Mouse (Mus musculus) thymus, adult 2 months (tissue): ENCODE measurements around the gene Chrnb1. TPM values are rescaled to one million over a fixed set of nuclear protein-coding genes. Genes with fewer than 3 reads are reported as not detected.

Experiments used
- DNase-seq: peaks from one replicate; pipeline ENCODE4 v3.0.0; 2021
- H3K27ac ChIP-seq: fragments of 200-500 bp; 2 replicates; pipeline ENCODE4 v1.5.1; 2012; ENCODE audit warnings: low read length, control low read depth; ENCODE audit not compliant: control insufficient read depth, insufficient read depth
- H3K27me3 ChIP-seq: fragments of 200-500 bp; 2 replicates; pipeline ENCODE4 v1.6.1; 2012; ENCODE audit warnings: mild to moderate bottlenecking, low read length, moderate library complexity, mixed read lengths; ENCODE audit not compliant: control insufficient read depth, insufficient read depth
- H3K36me3 ChIP-seq: fragments of 200-500 bp; 2 replicates; pipeline ENCODE4 v1.6.1; 2012; ENCODE audit warnings: mild to moderate bottlenecking, low read length, moderate library complexity; ENCODE audit not compliant: control insufficient read depth, insufficient read depth
- H3K4me1 ChIP-seq: fragments of 200-500 bp; replicated peaks from 2 replicates; pipeline ENCODE4 v1.6.1; 2012; ENCODE audit warnings: low read length; ENCODE audit not compliant: control insufficient read depth, insufficient read depth
- H3K4me3 ChIP-seq: fragments of 200-500 bp; 2 replicates; pipeline ENCODE4 v1.5.1; 2012; ENCODE audit warnings: mild to moderate bottlenecking, low read length, control low read depth, moderate library complexity; ENCODE audit not compliant: control insufficient read depth, insufficient read depth
- CTCF ChIP-seq: fragments of 200-500 bp; IDR thresholded peaks from 2 replicates; pipeline ENCODE4 v1.5.1; 2012; ENCODE audit warnings: mild to moderate bottlenecking, control low read depth, low read length, moderate library complexity, borderline replicate concordance; ENCODE audit not compliant: control insufficient read depth, poor library complexity, insufficient read depth; ENCODE audit errors: extremely low read depth
- POLR2A ChIP-seq: fragments of 200-500 bp; IDR thresholded peaks from 2 replicates; pipeline ENCODE4 v1.6.1; 2012; ENCODE audit warnings: mild to moderate bottlenecking, low read length, control low read depth, moderate library complexity; ENCODE audit not compliant: control insufficient read depth, poor library complexity, insufficient read depth; ENCODE audit errors: extremely low read depth
- WGBS: fragments of 180-500 bp; shearing (Covaris S2); methylation state at CpG from one replicate; pipeline ENCODE4 v1.1.7; 2018; 5-methylcytosine and 5-hydroxymethylcytosine counted together
- polyA plus RNA-seq: library from polyadenylated mRNA; depleted of rRNA; stranded (reverse); fragments of >200 nt; gene quantifications from 2 replicates; pipeline ENCODE4 v1.2.3, GENCODE M21; 2012

The Chrnb1 gene
- polyA plus RNA-seq, 1 experiment, result 15.7 TPM

GRCm38 (mm10) chr11:69778258-69778982 lies 17.3 kb downstream of the Chrnb1 start:
- H3K36me3 ChIP-seq, result no peaks in the 10 kb centered on the region
- no peak overlapping the region for H3K4me3 ChIP-seq
- no peak overlapping the region for H3K27ac ChIP-seq
- WGBS, result 83% methylated on average over 23 of the region's 23 CpGs
- no peaks in the 10 kb centered on the region for H3K4me1 ChIP-seq
- TF ChIP-seq CTCF (no peak), POLR2A (no peak)
- DNase-seq, result no peak
- no peaks in the 10 kb centered on the region for H3K27me3 ChIP-seq

DNA sequence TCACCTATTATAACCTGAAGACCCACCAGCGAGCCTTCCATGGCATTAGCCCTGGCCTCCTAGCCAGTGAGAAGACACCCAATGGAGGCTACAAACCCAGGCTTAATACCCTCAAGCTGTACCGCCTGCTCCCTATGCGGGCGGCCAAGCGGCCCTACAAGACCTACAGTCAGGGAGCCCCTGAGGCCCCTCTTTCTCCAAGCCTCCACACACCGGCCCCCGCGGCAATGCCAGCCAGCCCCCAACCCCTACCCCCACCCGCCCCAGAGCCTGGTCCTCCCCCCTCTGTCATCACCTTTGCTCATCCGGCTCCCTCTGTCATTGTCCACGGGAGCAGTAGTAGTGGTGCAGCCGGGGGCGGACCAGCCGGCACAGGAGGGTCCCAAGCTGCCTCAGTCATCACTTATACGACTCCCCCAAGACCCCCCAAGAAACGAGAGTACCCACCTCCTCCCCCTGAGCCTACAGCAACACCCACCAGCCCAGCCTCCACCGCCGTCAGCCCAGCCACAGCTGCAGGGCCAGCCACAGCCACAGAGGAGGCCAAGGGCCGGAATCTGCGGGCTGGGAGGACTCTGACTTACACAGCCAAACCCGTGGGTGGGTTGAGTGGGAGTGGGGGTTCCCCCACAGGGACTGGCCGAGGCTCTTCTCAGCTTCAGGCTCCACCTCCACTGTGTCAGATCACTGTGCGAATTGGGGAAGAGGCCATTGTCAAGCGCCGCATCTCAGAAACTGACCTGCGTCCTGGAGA lies 18.1 kb downstream of the Chrnb1 start:
- 73% methylated on average over 26 of the region's 26 CpGs for WGBS
- Histone ChIP-seq H3K4me3 (no peak overlapping the region), H3K36me3 (no peaks in the 10 kb centered on the region), H3K27me3 (no peaks in the 10 kb centered on the region), H3K27ac (no peak overlapping the region), H3K4me1 (no peaks in the 10 kb centered on the region)
- DNase-seq, result no peak
- TF ChIP-seq CTCF, result no peak
- TF ChIP-seq POLR2A, result no peak

GRCm38 (mm10) chr11:69776488-69776887 lies 19.3 kb downstream of the Chrnb1 start:
- DNase-seq, result no peak
- WGBS, result 94% methylated on average over 20 of the region's 20 CpGs
- Histone ChIP-seq H3K27me3 (no peaks in the 10 kb centered on the region), H3K4me3 (no peak overlapping the region), H3K4me1 (no peaks in the 10 kb centered on the region), H3K36me3 (no peaks in the 10 kb centered on the region), H3K27ac (no peak overlapping the region)
- TF ChIP-seq POLR2A, result no peak
- TF ChIP-seq CTCF, result no peak

- no peak overlapping the region for H3K27ac ChIP-seq
- WGBS, result 97% methylated on average over 10 of the region's 10 CpGs
- TF ChIP-seq CTCF (no peak), POLR2A (no peak)
- no peaks in the 10 kb centered on the region for H3K36me3 ChIP-seq
- H3K27me3 ChIP-seq, result no peaks in the 10 kb centered on the region
- no peaks in the 10 kb centered on the region for H3K4me1 ChIP-seq
- no peak for DNase-seq
- no peak overlapping the region for H3K4me3 ChIP-seq
Measured at GRCm38 (mm10) chr11:69775716-69776115, 20.0 kb downstream of the Chrnb1 start.

DNA sequence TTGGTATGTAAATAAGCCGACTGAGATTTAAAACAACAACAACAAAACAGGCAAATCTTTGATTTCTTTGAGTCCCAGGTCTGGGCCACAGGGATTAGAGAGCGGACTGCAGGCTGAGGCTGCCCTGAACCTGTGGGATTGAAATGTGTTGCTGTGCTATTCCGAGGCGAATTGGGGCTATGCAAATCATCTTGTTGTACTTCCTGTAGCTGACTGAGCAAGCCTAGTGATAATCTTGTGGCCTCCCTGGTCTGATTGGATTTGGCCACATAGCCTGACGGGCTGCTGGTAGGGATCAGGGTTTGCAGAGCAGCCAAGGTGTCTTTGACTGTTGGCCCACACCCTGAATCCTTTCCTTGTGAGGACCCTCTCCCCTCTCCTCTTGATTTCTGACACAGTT lies 20.8 kb downstream of the Chrnb1 start:
- DNase-seq, result no peak
- Histone ChIP-seq H3K27ac (no peak overlapping the region), H3K4me1 (no peaks in the 10 kb centered on the region), H3K4me3 (no peak overlapping the region), H3K36me3 (no peaks in the 10 kb centered on the region), H3K27me3 (no peaks in the 10 kb centered on the region)
- no peak for TF ChIP-seq CTCF
- TF ChIP-seq POLR2A, result no peak
- 74% methylated on average over 5 of the region's 5 CpGs for WGBS

- Histone ChIP-seq H3K36me3 (no peaks in the 10 kb centered on the region), H3K4me3 (no peak overlapping the region), H3K27ac (no peak overlapping the region), H3K27me3 (no peaks in the 10 kb centered on the region), H3K4me1 (peaks cover 22% of the 10 kb centered on the region)
- TF ChIP-seq POLR2A (no peak), CTCF (no peak)
- WGBS, result 91% methylated on average over 4 of the region's 4 CpGs
- DNase-seq, result no peak
Measured at GRCm38 (mm10) chr11:69767625-69767909, 28.2 kb downstream of the Chrnb1 start.
